Mouse (Mus musculus) stomach, embryonic 15.5 days (tissue): Measurements from ENCODE around the gene Cys1. TPM values are rescaled to one million over a fixed set of nuclear protein-coding genes. Genes with fewer than 3 reads are reported as not detected.
A peak's percentile ranks its signal among the peaks of the same experiment; 100 is the strongest.

Source experiments
- ATAC-seq: fragments of 200-750 bp; cut with Nextera tagmentation; 2 replicates; pipeline ENCODE4 v1.8.0; 2017; ENCODE audit warnings: low read depth, moderate number of reproducible peaks, moderate TSS enrichment; ENCODE audit not compliant: insufficient read depth, low FRiP score
- H3K27ac ChIP-seq: fragments of 300-500 bp; sonication (generic); 2 replicates; pipeline ENCODE4 v1.5.1; 2015; ENCODE audit warnings: mild to moderate bottlenecking, inconsistent platforms
- H3K27me3 ChIP-seq: fragments of 300-500 bp; sonication (generic); replicated peaks from 2 replicates; pipeline ENCODE4 v1.6.1; 2015; ENCODE audit warnings: inconsistent platforms
- H3K36me3 ChIP-seq: fragments of 300-500 bp; sonication (generic); 2 replicates; pipeline ENCODE4 v1.6.1; 2015; ENCODE audit warnings: inconsistent platforms
- H3K4me1 ChIP-seq: fragments of 300-500 bp; sonication (generic); 2 replicates; pipeline ENCODE4 v1.6.1; 2015; ENCODE audit warnings: inconsistent platforms
- H3K4me2 ChIP-seq: fragments of 300-500 bp; sonication (generic); 2 replicates; pipeline ENCODE4 v1.6.1; 2015; ENCODE audit warnings: mild to moderate bottlenecking, inconsistent platforms
- H3K4me3 ChIP-seq: fragments of 300-500 bp; sonication (generic); replicated peaks from 2 replicates; pipeline ENCODE4 v1.5.1; 2015; ENCODE audit warnings: inconsistent platforms
- H3K9ac ChIP-seq: fragments of 300-500 bp; sonication (generic); 2 replicates; pipeline ENCODE4 v1.6.1; 2015; ENCODE audit warnings: inconsistent platforms
- H3K9me3 ChIP-seq: fragments of 300-500 bp; sonication (generic); 2 replicates; pipeline ENCODE4 v1.6.1; 2016; ENCODE audit warnings: inconsistent platforms
- WGBS: fragments of 180-500 bp; shearing (Covaris S2); methylation state at CpG from one replicate; pipeline ENCODE4 v1.1.7; 2015; 5-methylcytosine and 5-hydroxymethylcytosine counted together
- polyA plus RNA-seq: library from polyadenylated mRNA; unstranded; fragments of >200 nt; fragmentation: Nextera tagmentation; extraction: Ambion mirVana; gene quantifications from 2 replicates; pipeline ENCODE4 v1.2.1, GENCODE M21; 2015

The Cys1 gene
- polyA plus RNA-seq, result 2.4 and 3.0 TPM in 2 replicates

- Histone ChIP-seq H3K27me3 (0 out of 2 replicates have a peak, but pooled peaks cover 11% of the 10 kb centered on the region), H3K4me1 (peaks cover 31% of the 10 kb centered on the region), H3K9me3 (no peaks in the 10 kb centered on the region), H3K4me3 (peak within 1 kb of the TSS; percentile 62), H3K4me2 (peak within 1 kb of the TSS; percentile 97), H3K9ac (peak within 1 kb of the TSS; percentile 51; the same call in 1 of the 2 replicates), H3K36me3 (no peaks in the 10 kb centered on the region), H3K27ac (peak within 1 kb of the TSS; percentile 44)
- ATAC-seq, result peak; percentile 55
- WGBS, result 5% methylated on average over 20 of the region's 20 CpGs
Observed at GRCm38 (mm10) chr12:24681286-24682023, at the start of gene Cys1. TSS of gene Cys1 (minus strand) at chr12:24681813.

- Histone ChIP-seq H3K4me3 (no peak overlapping the region), H3K27ac (peak overlapping the region; percentile 86), H3K4me1 (peaks cover 13% of the 10 kb centered on the region), H3K27me3 (no peaks in the 10 kb centered on the region), H3K9ac (no peak overlapping the region), H3K36me3 (no peaks in the 10 kb centered on the region), H3K4me2 (no peak overlapping the region), H3K9me3 (no peaks in the 10 kb centered on the region)
- WGBS, result 16% methylated on average over 2 of the region's 2 CpGs
- ATAC-seq, result peak; percentile 93
Observed at GRCm38 (mm10) chr12:24724369-24724768, 42.8 kb upstream of the Cys1 start.

DNA sequence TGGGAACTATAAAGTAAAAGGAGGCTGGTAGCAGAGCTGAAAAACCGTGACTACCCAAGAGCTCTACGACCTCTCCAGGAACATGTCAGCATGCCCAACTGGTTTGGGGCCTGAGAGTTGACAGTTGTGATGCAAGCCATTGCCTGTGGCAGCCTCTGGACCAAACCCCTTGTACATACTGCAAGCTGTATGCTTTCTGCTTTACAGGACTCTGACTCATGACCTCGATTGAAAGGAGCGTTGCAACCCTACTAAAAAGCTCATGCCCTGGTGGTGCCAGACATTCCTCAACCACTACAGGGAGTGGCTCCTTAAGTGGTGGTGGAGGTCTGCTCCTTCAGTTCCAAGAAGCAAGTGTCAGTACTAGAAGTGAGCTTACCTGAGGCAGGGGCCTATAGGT lies 42.2 kb upstream of the Cys1 start:
- H3K27ac ChIP-seq, result peak overlapping the region; percentile 86
- no peaks in the 10 kb centered on the region for H3K9me3 ChIP-seq
- WGBS, result 34% methylated on average over 4 of the region's 4 CpGs
- H3K36me3 ChIP-seq, result no peaks in the 10 kb centered on the region
- H3K4me1 ChIP-seq, result peaks cover 13% of the 10 kb centered on the region
- H3K4me3 ChIP-seq, result no peak overlapping the region
- ATAC-seq, result peak; percentile 53
- H3K27me3 ChIP-seq, result no peaks in the 10 kb centered on the region
- no peak overlapping the region for H3K9ac ChIP-seq
- no peak overlapping the region for H3K4me2 ChIP-seq

DNA sequence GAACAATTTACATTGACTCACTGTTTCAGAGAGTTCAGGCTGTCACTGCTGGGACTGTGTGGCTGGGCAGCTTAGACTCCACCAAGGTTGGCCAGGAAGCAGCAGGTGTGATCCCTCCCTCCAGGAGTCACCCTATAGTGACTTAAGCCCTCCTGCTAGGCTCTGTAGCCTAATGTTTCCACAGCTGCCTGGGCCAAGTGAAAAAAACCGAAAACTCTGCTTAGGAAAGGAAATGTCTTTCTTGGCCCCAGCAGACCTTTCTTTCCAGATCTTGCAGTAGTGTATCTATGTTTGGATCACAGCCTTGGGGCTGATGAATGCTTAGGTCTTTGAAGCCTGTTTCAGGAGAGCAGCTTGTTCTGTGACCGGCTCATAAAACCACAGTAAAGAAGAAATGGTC lies 41.8 kb upstream of the Cys1 start:
- H3K4me2 ChIP-seq, result no peak overlapping the region
- no peaks in the 10 kb centered on the region for H3K9me3 ChIP-seq
- H3K9ac ChIP-seq, result no peak overlapping the region
- no peak overlapping the region for H3K4me3 ChIP-seq
- peak overlapping the region; percentile 86 for H3K27ac ChIP-seq
- no peaks in the 10 kb centered on the region for H3K27me3 ChIP-seq
- H3K4me1 ChIP-seq, result peaks cover 13% of the 10 kb centered on the region
- 23% methylated on average over 2 of the region's 2 CpGs for WGBS
- H3K36me3 ChIP-seq, result no peaks in the 10 kb centered on the region
- ATAC-seq, result no peak

DNA sequence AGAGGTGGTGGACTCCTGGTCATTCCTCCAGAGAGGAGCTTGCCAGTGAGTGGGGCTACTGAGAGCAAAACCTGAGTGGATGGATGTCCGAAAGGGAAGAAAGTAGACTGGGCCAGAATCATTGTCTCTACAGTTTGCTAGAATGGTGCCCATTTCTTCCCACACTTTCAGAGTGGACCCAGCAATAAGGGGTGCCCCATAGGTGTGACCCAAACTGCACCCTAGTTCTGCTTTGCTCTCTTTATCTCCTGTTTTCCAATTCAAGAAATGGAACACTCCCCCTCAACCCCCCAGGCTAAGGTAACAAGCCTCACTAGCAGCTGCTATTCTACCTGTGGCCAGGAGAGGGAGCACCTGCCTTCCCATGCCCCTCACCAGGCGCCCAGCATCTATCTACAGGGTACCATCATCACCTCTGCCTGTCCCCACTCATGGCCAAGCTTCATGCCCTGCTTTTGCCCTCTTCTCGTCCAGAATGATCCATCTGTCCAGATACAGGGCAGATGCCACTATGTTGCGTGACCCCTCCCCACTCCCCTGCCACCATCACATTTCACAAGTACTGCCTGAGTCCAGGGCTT lies 35.2 kb upstream of the Cys1 start:
- H3K4me1 ChIP-seq, result 0 out of 2 replicates have a peak, but pooled peaks cover 3% of the 10 kb centered on the region
- no peaks in the 10 kb centered on the region for H3K9me3 ChIP-seq
- H3K9ac ChIP-seq, result no peak overlapping the region
- peaks cover 15% of the 10 kb centered on the region; the same call in 1 of the 2 replicates for H3K36me3 ChIP-seq
- no peak overlapping the region for H3K4me3 ChIP-seq
- H3K27me3 ChIP-seq, result no peaks in the 10 kb centered on the region
- H3K4me2 ChIP-seq, result no peak overlapping the region
- ATAC-seq, result peak; percentile 23; the same call in 1 of the 2 replicates
- WGBS, result 52% methylated on average over 4 of the region's 4 CpGs
- H3K27ac ChIP-seq, result no peak overlapping the region

DNA sequence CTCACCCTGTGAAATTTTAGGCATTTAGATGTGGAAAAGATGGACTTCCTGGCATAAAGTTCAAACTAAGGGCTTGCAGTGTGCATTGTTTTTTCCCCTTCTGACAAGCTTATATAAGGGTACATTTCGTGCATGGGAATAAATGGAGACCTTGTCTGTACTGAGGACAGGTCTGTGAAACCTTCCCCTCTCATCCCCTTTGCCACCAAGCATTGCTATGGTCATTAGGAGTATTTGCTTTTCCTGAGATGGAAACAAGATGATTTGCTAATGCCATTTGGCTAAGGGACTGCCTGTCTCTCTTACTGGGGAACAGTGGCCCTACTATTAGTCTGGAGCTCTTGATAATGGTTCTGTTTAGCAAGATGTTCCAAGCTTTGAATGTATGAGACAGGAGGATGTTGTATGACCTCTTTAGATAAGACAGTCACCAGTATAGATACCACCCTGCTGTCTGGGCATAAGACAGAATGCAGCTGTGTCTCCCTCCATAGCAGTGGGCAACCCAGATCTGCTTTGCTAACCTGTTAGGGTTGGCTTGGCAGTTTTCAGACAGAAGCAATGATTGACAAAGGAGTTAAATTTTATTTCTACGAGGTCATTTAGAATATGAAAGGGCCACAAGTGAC lies 33.8 kb upstream of the Cys1 start:
- no peak overlapping the region for H3K4me3 ChIP-seq
- no peaks in the 10 kb centered on the region for H3K9me3 ChIP-seq
- H3K9ac ChIP-seq, result no peak overlapping the region
- H3K4me1 ChIP-seq, result peaks cover 6% of the 10 kb centered on the region
- no peak overlapping the region for H3K4me2 ChIP-seq
- ATAC-seq, result peak; percentile 70
- WGBS, result 60% methylated on average over 2 of the region's 2 CpGs
- H3K27me3 ChIP-seq, result no peaks in the 10 kb centered on the region
- H3K27ac ChIP-seq, result 0 out of 2 replicates have a peak overlapping the region, but pooled peaks have one; percentile 0
- peaks cover 15% of the 10 kb centered on the region; the same call in 1 of the 2 replicates for H3K36me3 ChIP-seq

- ATAC-seq, result no peak
- 75% methylated on average over 5 of the region's 5 CpGs for WGBS
- Histone ChIP-seq H3K27me3 (no peaks in the 10 kb centered on the region), H3K4me2 (no peak overlapping the region), H3K36me3 (peaks cover 15% of the 10 kb centered on the region; the same call in 1 of the 2 replicates), H3K9me3 (no peaks in the 10 kb centered on the region), H3K4me3 (no peak overlapping the region), H3K4me1 (peaks cover 7% of the 10 kb centered on the region), H3K9ac (no peak overlapping the region), H3K27ac (0 out of 2 replicates have a peak overlapping the region, but pooled peaks have one; percentile 0)
Observed at GRCm38 (mm10) chr12:24714579-24715255, 33.1 kb upstream of the Cys1 start.

GRCm38 (mm10) chr12:24712396-24712795 lies 30.8 kb upstream of the Cys1 start:
- peaks cover 15% of the 10 kb centered on the region; the same call in 1 of the 2 replicates for H3K36me3 ChIP-seq
- no peak overlapping the region for H3K4me3 ChIP-seq
- H3K27ac ChIP-seq, result no peak overlapping the region
- no peak overlapping the region for H3K9ac ChIP-seq
- no peak overlapping the region for H3K4me2 ChIP-seq
- ATAC-seq, result no peak
- no peaks in the 10 kb centered on the region for H3K27me3 ChIP-seq
- H3K9me3 ChIP-seq, result no peaks in the 10 kb centered on the region
- 78% methylated on average over 8 of the region's 8 CpGs for WGBS
- H3K4me1 ChIP-seq, result peaks cover 15% of the 10 kb centered on the region

GRCm38 (mm10) chr12:24710672-24711071 lies 29.1 kb upstream of the Cys1 start:
- ATAC-seq, result no peak
- no peaks in the 10 kb centered on the region for H3K9me3 ChIP-seq
- 54% methylated on average over 5 of the region's 5 CpGs for WGBS
- H3K4me3 ChIP-seq, result peak overlapping the region; percentile 10; the same call in 1 of the 2 replicates
- peak overlapping the region; percentile 86; the same call in 1 of the 2 replicates for H3K4me2 ChIP-seq
- peaks cover 26% of the 10 kb centered on the region for H3K4me1 ChIP-seq
- peaks cover 15% of the 10 kb centered on the region; the same call in 1 of the 2 replicates for H3K36me3 ChIP-seq
- H3K27ac ChIP-seq, result peak overlapping the region; percentile 33; the same call in 1 of the 2 replicates
- H3K9ac ChIP-seq, result no peak overlapping the region
- no peaks in the 10 kb centered on the region for H3K27me3 ChIP-seq

DNA sequence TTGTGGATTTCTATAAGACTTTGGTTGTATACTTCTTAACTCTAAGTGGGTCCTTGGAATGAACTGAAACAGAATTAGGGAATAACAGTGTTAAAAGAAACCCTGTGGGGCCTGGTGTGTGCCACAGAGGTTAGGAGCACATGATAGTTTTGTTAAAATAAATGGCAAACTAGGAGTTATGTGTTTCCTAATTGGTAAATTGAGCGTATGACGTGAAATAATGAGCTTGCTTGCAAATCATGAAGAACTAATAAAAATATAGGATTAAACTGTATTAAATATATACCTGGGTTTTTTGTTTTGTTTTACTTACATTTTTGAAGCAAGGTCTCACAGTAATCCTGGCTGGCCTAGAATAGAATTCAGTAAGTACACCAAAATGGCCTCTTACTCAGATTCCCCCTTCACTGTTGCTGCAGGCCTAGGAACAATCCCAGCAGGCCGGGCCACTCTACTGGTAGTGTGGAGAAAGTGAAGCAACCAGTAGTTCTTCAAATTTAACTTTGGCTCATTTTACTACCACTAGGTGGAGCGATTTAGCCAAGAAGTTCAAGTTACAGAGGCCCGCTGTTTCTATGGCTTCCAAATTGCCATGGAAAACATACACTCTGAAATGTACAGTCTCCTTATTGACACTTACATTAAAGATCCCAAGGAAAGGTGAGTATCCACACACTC lies 28.4 kb upstream of the Cys1 start:
- Histone ChIP-seq H3K9me3 (no peaks in the 10 kb centered on the region), H3K9ac (no peak overlapping the region), H3K4me1 (peaks cover 26% of the 10 kb centered on the region), H3K4me3 (peak overlapping the region; percentile 86; the same call in 1 of the 2 replicates), H3K36me3 (peaks cover 15% of the 10 kb centered on the region; the same call in 1 of the 2 replicates), H3K27ac (0 out of 2 replicates have a peak overlapping the region, but pooled peaks have one; percentile 33), H3K4me2 (peak overlapping the region; percentile 86), H3K27me3 (no peaks in the 10 kb centered on the region)
- WGBS, result 32% methylated on average over 5 of the region's 5 CpGs
- no peak for ATAC-seq

DNA sequence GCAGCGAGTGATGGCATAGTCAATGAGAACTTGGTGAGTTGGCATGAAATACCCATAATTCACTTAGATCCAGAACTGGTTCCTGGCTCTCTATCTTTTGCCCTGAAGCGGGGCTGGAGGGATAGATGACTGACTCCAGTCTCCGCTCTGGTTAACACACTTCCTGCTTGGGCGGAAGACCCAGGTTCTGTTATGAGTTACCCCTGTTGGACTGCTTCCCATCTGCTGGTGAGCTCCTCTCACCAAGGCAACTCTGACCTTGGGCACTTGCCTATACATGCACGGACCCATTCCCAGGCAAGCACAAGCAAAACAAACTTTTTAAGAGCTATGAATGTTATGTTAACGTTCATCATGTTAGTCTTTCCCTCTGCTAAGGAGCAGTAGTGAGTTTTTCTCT lies 27.8 kb upstream of the Cys1 start:
- Histone ChIP-seq H3K9ac (peak overlapping the region; percentile 75; the same call in 1 of the 2 replicates), H3K36me3 (peaks cover 9% of the 10 kb centered on the region; the same call in 1 of the 2 replicates), H3K4me1 (peaks cover 26% of the 10 kb centered on the region), H3K4me2 (peak overlapping the region; percentile 86), H3K9me3 (no peaks in the 10 kb centered on the region), H3K27me3 (no peaks in the 10 kb centered on the region), H3K27ac (0 out of 2 replicates have a peak overlapping the region, but pooled peaks have one; percentile 79), H3K4me3 (peak overlapping the region; percentile 86)
- 17% methylated on average over 6 of the region's 6 CpGs for WGBS
- ATAC-seq, result no peak
